Mouse (Mus musculus) limb, embryonic 14.5 days (tissue): ENCODE results near the gene CN725425. TPM values are rescaled to one million over a fixed set of nuclear protein-coding genes. Genes with fewer than 3 reads are reported as not detected.

Source experiments
- ATAC-seq: fragments of 200-750 bp; cut with Nextera tagmentation; 2 replicates; pipeline ENCODE4 v1.8.0; 2017; ENCODE audit warnings: low read depth, moderate number of reproducible peaks, moderate TSS enrichment; ENCODE audit not compliant: low FRiP score
- DNase-seq: peaks from one replicate; pipeline ENCODE4 v3.0.0-alpha.2; 2015; ENCODE audit warnings: low spot score
- H3K27ac ChIP-seq: fragments of 300-500 bp; sonication (generic); replicated peaks from 2 replicates; pipeline ENCODE4 v1.5.1; 2014; ENCODE audit warnings: low read depth, mild to moderate bottlenecking, low read length, moderate library complexity, mixed read lengths
- H3K27me3 ChIP-seq: fragments of 300-500 bp; sonication (generic); 2 replicates; pipeline ENCODE4 v1.6.1; 2014; ENCODE audit warnings: low read length, mixed read lengths; ENCODE audit not compliant: control insufficient read depth, insufficient read depth
- H3K36me3 ChIP-seq: fragments of 300-500 bp; sonication (generic); 2 replicates; pipeline ENCODE4 v1.6.1; 2014; ENCODE audit warnings: mild to moderate bottlenecking, low read length, moderate library complexity, mixed read lengths; ENCODE audit not compliant: control insufficient read depth, insufficient read depth
- H3K4me1 ChIP-seq: fragments of 300-500 bp; sonication (generic); 2 replicates; pipeline ENCODE4 v1.6.1; 2014; ENCODE audit warnings: antibody characterized with exemption, low read length, mixed read lengths; ENCODE audit not compliant: control insufficient read depth, insufficient read depth
- H3K4me2 ChIP-seq: fragments of 300-500 bp; sonication (generic); replicated peaks from 2 replicates; pipeline ENCODE4 v1.6.1; 2014; ENCODE audit warnings: low read depth, mild to moderate bottlenecking, low read length, moderate library complexity; ENCODE audit not compliant: severe bottlenecking
- H3K4me3 ChIP-seq: fragments of 300-500 bp; sonication (generic); replicated peaks from 2 replicates; pipeline ENCODE4 v1.5.1; 2014; ENCODE audit warnings: low read length
- H3K9ac ChIP-seq: fragments of 300-500 bp; sonication (generic); 2 replicates; pipeline ENCODE4 v1.6.1; 2014; ENCODE audit warnings: mild to moderate bottlenecking, low read depth, low read length, moderate library complexity; ENCODE audit not compliant: severe bottlenecking
- H3K9me3 ChIP-seq: fragments of 300-500 bp; sonication (generic); 2 replicates; pipeline ENCODE4 v1.6.1; 2016; ENCODE audit warnings: low read length; ENCODE audit not compliant: control insufficient read depth
- POLR2A ChIP-seq: fragments of 200-500 bp; IDR thresholded peaks from 2 replicates; pipeline ENCODE4 v1.8.0; 2012; ENCODE audit warnings: inconsistent platforms, mild to moderate bottlenecking, moderate library complexity, borderline replicate concordance; ENCODE audit not compliant: insufficient read depth, insufficient read length; ENCODE audit errors: extremely low read depth
- WGBS: fragments of 180-500 bp; shearing (Covaris S2); extraction: QIAGEN DNeasy Blood & Tissue Kit; methylation state at CpG from one replicate; pipeline ENCODE4 v1.1.7; 2014; 5-methylcytosine and 5-hydroxymethylcytosine counted together
- polyA plus RNA-seq, 2 experiments: library from polyadenylated mRNA; depleted of rRNA in 1 of 2; stranded (reverse) in 1 of 2; unstranded in 1 of 2; fragments of >200 nt; fragmentation: Nextera tagmentation in 1 of 2; extraction: Ambion mirVana in 1 of 2; gene quantifications; 2 replicates each; pipeline versions ENCODE4 v1.2.1 to v1.2.3; 2012 to 2014

CN725425 gene
- polyA plus RNA-seq, 2 experiments, result not detected

DNA sequence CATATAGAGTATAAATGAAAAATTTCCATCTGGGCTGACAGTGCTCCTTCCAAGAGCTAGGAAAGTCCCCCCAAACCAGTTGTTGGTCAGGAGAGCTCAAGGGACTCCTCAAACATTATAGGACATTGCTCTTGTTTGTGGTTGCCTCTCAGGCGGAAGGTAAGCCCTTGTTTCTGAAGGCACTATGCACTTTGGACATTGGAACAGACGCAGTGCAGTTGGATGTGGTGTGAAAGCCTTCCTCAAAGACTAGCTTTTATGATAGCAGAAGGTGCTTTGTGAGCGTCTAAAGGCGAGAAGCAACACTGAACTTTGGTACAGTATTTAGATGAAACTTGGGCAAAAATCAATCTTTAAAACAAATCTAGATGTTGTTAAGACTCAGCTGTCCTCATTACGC, 7.2 kb downstream of the CN725425 start:
- ATAC-seq, result no peak
- Histone ChIP-seq H3K36me3 (no peaks in the 10 kb centered on the region), H3K27me3 (no peaks in the 10 kb centered on the region), H3K4me3 (no peak overlapping the region), H3K9me3 (no peaks in the 10 kb centered on the region), H3K9ac (no peak overlapping the region), H3K4me2 (no peak overlapping the region), H3K27ac (no peak overlapping the region), H3K4me1 (no peaks in the 10 kb centered on the region)
- WGBS, result 92% methylated on average over 5 of the region's 5 CpGs
- TF ChIP-seq POLR2A, result no peak
- no peak for DNase-seq

DNA sequence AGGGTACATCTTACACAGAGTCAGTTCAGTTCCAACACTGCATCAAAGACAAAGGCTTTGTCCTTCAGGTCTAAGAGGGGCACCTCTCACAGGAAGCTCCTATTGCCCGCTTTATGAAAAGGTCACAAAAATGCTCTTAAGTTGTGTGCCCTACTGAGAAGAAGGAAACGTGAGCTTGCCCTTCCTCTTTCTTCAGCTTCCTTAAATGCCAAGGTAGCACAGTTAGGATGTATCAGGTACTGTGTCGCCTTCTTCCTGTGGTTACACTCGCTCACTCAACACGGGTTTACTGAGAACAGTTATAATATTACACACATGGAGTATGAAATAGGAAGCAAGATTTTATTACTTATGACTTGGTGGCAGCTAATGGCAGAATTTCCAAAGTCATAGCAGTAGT, 38.0 kb downstream of the CN725425 start:
- 81% methylated on average over 5 of the region's 5 CpGs for WGBS
- Histone ChIP-seq H3K27ac (no peak overlapping the region), H3K27me3 (no peaks in the 10 kb centered on the region), H3K9ac (no peak overlapping the region), H3K4me2 (no peak overlapping the region), H3K9me3 (no peaks in the 10 kb centered on the region), H3K4me3 (no peak overlapping the region), H3K36me3 (no peaks in the 10 kb centered on the region), H3K4me1 (no peaks in the 10 kb centered on the region)
- TF ChIP-seq POLR2A, result no peak
- no peak for ATAC-seq
- no peak for DNase-seq

DNA sequence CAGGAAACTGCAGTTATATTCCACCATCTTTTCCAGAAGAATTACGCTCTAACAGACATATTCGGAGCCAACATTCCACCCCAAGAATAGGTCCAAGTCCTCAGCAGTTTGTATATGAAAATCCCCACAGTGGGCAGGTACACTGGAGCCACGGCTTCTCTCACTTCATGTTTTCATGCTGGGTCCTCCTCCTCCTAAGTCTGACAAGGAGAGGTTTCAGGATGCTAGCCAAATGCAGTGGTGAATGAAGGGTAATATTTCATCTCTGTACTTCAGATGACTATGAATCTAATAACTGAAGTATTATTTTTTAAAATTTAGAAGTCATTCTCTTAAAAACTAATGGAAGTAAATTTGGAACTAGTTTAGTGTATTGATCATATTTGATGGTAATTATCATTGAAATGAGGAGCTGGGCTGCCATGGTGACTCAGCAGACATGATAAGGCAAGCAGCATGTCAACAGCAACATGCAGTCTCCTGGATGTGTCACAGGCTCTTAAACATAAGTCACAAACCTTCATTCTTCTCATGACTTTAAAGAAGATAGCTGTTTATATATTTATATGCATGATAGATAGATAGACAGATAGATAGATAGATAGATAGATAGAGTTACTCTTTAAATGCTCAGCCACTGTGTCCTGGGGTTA, 41.5 kb downstream of the CN725425 start:
- Histone ChIP-seq H3K9ac (no peak overlapping the region), H3K4me1 (no peaks in the 10 kb centered on the region), H3K27ac (no peak overlapping the region), H3K4me3 (no peak overlapping the region), H3K36me3 (no peaks in the 10 kb centered on the region), H3K9me3 (no peaks in the 10 kb centered on the region), H3K4me2 (no peak overlapping the region), H3K27me3 (no peaks in the 10 kb centered on the region)
- DNase-seq, result no peak
- no peak for TF ChIP-seq POLR2A
- WGBS, result 88% methylated on average over 3 of the region's 3 CpGs
- no peak for ATAC-seq

- no peaks in the 10 kb centered on the region for H3K4me1 ChIP-seq
- no peak for ATAC-seq
These were observed 51.5 kb downstream of the CN725425 start for GRCm38 (mm10) chr15:91250815-91251214.

DNA sequence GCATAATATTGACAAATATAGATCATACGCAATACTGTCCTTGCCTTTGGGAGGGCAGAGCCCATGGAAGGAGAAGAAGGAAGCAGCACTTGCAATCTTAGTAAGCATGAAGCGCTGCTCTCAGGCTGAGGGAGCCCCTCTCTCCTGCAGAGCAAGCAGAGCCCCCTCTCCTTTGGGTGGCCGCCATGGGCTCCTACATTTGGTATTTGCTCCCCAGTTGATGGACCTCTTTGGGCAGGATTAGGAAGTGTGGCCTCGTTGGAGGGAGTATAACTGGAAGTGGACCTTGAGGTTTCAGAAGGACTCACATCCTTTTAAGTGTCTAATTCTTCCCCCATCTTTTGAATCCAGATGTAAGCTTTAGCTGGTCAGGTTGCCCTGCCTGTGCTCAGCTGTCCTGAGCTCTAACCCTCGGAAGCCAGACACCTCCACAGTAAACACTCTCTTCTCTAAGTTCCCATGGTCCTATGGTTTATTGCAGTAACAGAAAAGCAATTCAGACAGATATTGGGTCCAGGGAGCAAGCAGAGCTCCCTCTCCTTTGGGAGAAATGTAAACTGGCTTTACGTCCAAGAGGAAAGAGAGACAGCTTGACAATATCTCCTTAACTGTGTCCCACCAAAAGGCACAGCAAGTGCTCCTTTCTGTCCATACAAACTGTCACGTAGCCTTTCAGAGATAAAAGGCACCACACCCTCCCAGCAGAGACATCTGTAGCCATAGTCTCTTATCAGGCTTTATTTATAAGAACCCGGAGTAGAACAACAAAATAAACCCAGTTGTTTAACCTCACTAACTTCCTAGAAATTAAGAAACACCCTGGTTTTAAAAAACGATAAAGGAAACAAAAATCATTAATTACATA, 52.5 kb downstream of the CN725425 start:
- no peak for TF ChIP-seq POLR2A
- no peak overlapping the region for H3K27ac ChIP-seq
- no peaks in the 10 kb centered on the region for H3K36me3 ChIP-seq
- H3K9me3 ChIP-seq, result no peaks in the 10 kb centered on the region
- WGBS, result 58% methylated on average over 9 of the region's 9 CpGs
- H3K27me3 ChIP-seq, result no peaks in the 10 kb centered on the region
- H3K4me1 ChIP-seq, result no peaks in the 10 kb centered on the region
- H3K4me2 ChIP-seq, result no peak overlapping the region
- ATAC-seq (no peak), DNase-seq (no peak)
- no peak overlapping the region for H3K4me3 ChIP-seq
- H3K9ac ChIP-seq, result no peak overlapping the region

More at GRCm38 (mm10) chr15:91250815-91251214, 51.5 kb downstream of the CN725425 start:
- no peaks in the 10 kb centered on the region for H3K27me3 ChIP-seq
- H3K9me3 ChIP-seq, result no peaks in the 10 kb centered on the region
- no peak for DNase-seq
- H3K4me2 ChIP-seq, result no peak overlapping the region
- no peak for TF ChIP-seq POLR2A
- H3K27ac ChIP-seq, result no peak overlapping the region
- no peaks in the 10 kb centered on the region for H3K36me3 ChIP-seq
- no peak overlapping the region for H3K4me3 ChIP-seq
- 76% methylated on average over 6 of the region's 6 CpGs for WGBS
- no peak overlapping the region for H3K9ac ChIP-seq
